Mouse (Mus musculus) myocyte (in vitro differentiated cells): ENCODE measurements around the gene Limd1.

Experiments
- CEBPB ChIP-seq: IDR thresholded peaks from 2 replicates; pipeline ENCODE4 v1.6.1; 2011; ENCODE audit warnings: mild to moderate bottlenecking, moderate library complexity; ENCODE audit not compliant: poor library complexity, insufficient read depth, severe bottlenecking
- E2F4 ChIP-seq: IDR thresholded peaks from one replicate; pipeline ENCODE4 v1.6.1; 2011; ENCODE audit warnings: mild to moderate bottlenecking, control low read depth, moderate library complexity; ENCODE audit not compliant: insufficient read depth
- MAX ChIP-seq: IDR thresholded peaks from one replicate; pipeline ENCODE4 v1.6.1; 2011; ENCODE audit warnings: low read depth, mild to moderate bottlenecking, control low read depth
- MYOD1 ChIP-seq, 3 experiments: IDR thresholded peaks; one replicate each; pipeline ENCODE4 v1.6.1; 2011; ENCODE audit warnings: control low read depth in 2 of 3, low read depth in 2 of 3, mild to moderate bottlenecking in 2 of 3, moderate library complexity in 1 of 3; ENCODE audit not compliant: insufficient read length in 2 of 3, control insufficient read depth in 1 of 3
- MYOG ChIP-seq, 3 experiments: IDR thresholded peaks; one replicate each; pipeline ENCODE4 v1.6.1; 2011; ENCODE audit warnings: control low read depth in 2 of 3, low read depth in 2 of 3, mild to moderate bottlenecking in 2 of 3; ENCODE audit not compliant: insufficient read length in 2 of 3, control insufficient read depth in 1 of 3, insufficient read depth in 1 of 3
- POLR2A ChIP-seq: IDR thresholded peaks from one replicate; pipeline ENCODE4 v1.6.1; 2011; ENCODE audit warnings: low read depth, mild to moderate bottlenecking, control low read depth, moderate library complexity; ENCODE audit not compliant: insufficient read length
- POLR2AphosphoS2 ChIP-seq: IDR thresholded peaks from one replicate; pipeline ENCODE4 v1.6.1; 2011; ENCODE audit warnings: low read depth, control low read depth; ENCODE audit not compliant: insufficient read length
- REST ChIP-seq: IDR thresholded peaks from one replicate; pipeline ENCODE4 v1.6.1; 2011; ENCODE audit warnings: mild to moderate bottlenecking, control low read depth, moderate library complexity; ENCODE audit not compliant: insufficient read depth, insufficient read length
- SRF ChIP-seq: IDR thresholded peaks from one replicate; pipeline ENCODE4 v1.6.1; 2011; ENCODE audit warnings: low read depth; ENCODE audit not compliant: control insufficient read depth, insufficient read length
- TCF12 ChIP-seq: IDR thresholded peaks from one replicate; pipeline ENCODE4 v1.6.1; 2011; ENCODE audit warnings: mild to moderate bottlenecking, control low read depth; ENCODE audit not compliant: poor library complexity, insufficient read depth, severe bottlenecking
- TCF3 ChIP-seq: IDR thresholded peaks from one replicate; pipeline ENCODE4 v1.6.1; 2011; ENCODE audit warnings: low read depth, control low read depth; ENCODE audit not compliant: insufficient read length
- USF1 ChIP-seq: IDR thresholded peaks from one replicate; pipeline ENCODE4 v1.6.1; 2011; ENCODE audit warnings: low read depth, mild to moderate bottlenecking, control low read depth, moderate library complexity

GRCm38 (mm10) chr9:123430973-123431372 is 47.5 kb upstream of the Limd1 start:
- TF ChIP-seq TCF3 (no peak), POLR2A (no peak), POLR2AphosphoS2 (no peak), MYOD1 (IDR thresholded peaks at IDR 0.05; ENCODE audit: control insufficient read depth in 1 of 3, insufficient read length in 2 of 3, low read depth in 2 of 3) (no peak), MAX (no peak), USF1 (no peak), REST (no peak), TCF12 (no peak), E2F4 (no peak), MYOG (IDR thresholded peaks at IDR 0.05; ENCODE audit: control insufficient read depth in 1 of 3, insufficient read depth in 1 of 3, insufficient read length in 2 of 3, low read depth in 2 of 3) (no peak), CEBPB (no peak), SRF (no peak)
